Mouse (Mus musculus) heart, postnatal 10 days (tissue): ENCODE measurements at regions not wholly inside any gene's neighbourhood (a gene's known extent, or its start where the extent isn't known, plus 50 kb on each side); places are given as distances from the start of the nearest gene placed in this dataset.

Experiments used
- DNase-seq, 2 experiments: peaks; one replicate each; pipeline ENCODE4 v3.0.0; 2021
- intact Hi-C: fragments of 180-260 bp; cut with DNase I; formaldehyde crosslinking; loops from one replicate; pipeline ENCODE4 v1.15.1; 2025
- microRNA-seq, 2 experiments: library from miRNA; unstranded; fragments of <30 nt; microRNA quantifications; one replicate each; pipeline ENCODE4 v1.2.0; 2022

GRCm38 (mm10) chr4:137115062-137115461, 66.5 kb upstream of the Zbtb40 start:
- intact Hi-C loops, result no loop called here
- DNase-seq, result no peak

GRCm38 (mm10) chr4:137110276-137110675, 61.7 kb upstream of the Zbtb40 start:
- intact Hi-C loops, result no loop called here
- DNase-seq, result no peak

- DNase-seq, result no peak
- intact Hi-C loops, result no loop called here
Observed at GRCm38 (mm10) chr4:137104447-137105044, 55.9 kb upstream of the Zbtb40 start.

- intact Hi-C loops, result no loop called here
- DNase-seq, result no peak
Observed at GRCm38 (mm10) chr4:137101169-137101568, 52.6 kb upstream of the Zbtb40 start.

- intact Hi-C loops, result no loop called here
- no peak for DNase-seq
Observed at GRCm38 (mm10) chr4:137100756-137101155, 52.2 kb upstream of the Zbtb40 start.

Small RNA genes lying in the stretch of these regions (microRNA-seq; reads per million reads assigned to microRNA genes)
- gene Gm23263 (0 reads per million in 2 experiments), gene Gm25399 (0 reads per million in 2 experiments)
